Mouse (Mus musculus) heart, embryonic 15.5 days (tissue): ENCODE data around the gene H2bfm. TPM values are rescaled to one million over a fixed set of nuclear protein-coding genes. Genes with fewer than 3 reads are reported as not detected.

ENCODE experiments used
- polyA plus RNA-seq: library from polyadenylated mRNA; unstranded; fragments of >200 nt; fragmentation: Nextera tagmentation; extraction: Ambion mirVana; gene quantifications from 2 replicates; pipeline ENCODE4 v1.2.1, GENCODE M21; 2015

H2bfm gene
- polyA plus RNA-seq, 1 experiment from 2014 or later, result not detected

Other genes starting within 250 kb of the H2bfm start
- 9.0 and 10.6 TPM in 2 replicates for gene Tceal1, start 219.3 kb upstream of the H2bfm start, polyA plus RNA-seq
- 302 and 318 TPM in 2 replicates for gene Morf4l2, start 183.6 kb upstream of the H2bfm start, polyA plus RNA-seq
- not detected in 2 replicates for gene Glra4, start 147.2 kb upstream of the H2bfm start, polyA plus RNA-seq
- gene Plp1, start 104.7 kb upstream of the H2bfm start, polyA plus RNA-seq, result 3.0 and 3.8 TPM in 2 replicates
- 0.23 and 0.32 TPM in 2 replicates for gene Rab9b, start 58.6 kb upstream of the H2bfm start, polyA plus RNA-seq
- 11.0 and 15.5 TPM in 2 replicates for gene Tmsb15b2, start 48.2 kb downstream of the H2bfm start, polyA plus RNA-seq
- 1.5 and 2.0 TPM in 2 replicates for gene Tmsb15l, start 49.5 kb downstream of the H2bfm start, polyA plus RNA-seq
- 10.2 and 12.5 TPM in 2 replicates for gene Tmsb15b1, start 49.5 kb downstream of the H2bfm start, polyA plus RNA-seq
- 1.6 and 4.8 TPM in 2 replicates for gene Zcchc18, start 65.8 kb downstream of the H2bfm start, polyA plus RNA-seq
- 4.9 and 6.5 TPM in 2 replicates for gene Slc25a53, start 111.0 kb downstream of the H2bfm start, polyA plus RNA-seq
- gene Fam199x, start 122.3 kb downstream of the H2bfm start, polyA plus RNA-seq, result 3.8 and 4.2 TPM in 2 replicates
- gene Esx1, start 194.8 kb downstream of the H2bfm start, polyA plus RNA-seq, result not detected in 2 replicates